Mouse (Mus musculus): ENCODE data around the gene 4931414P19Rik. TPM values are rescaled to one million over a fixed set of nuclear protein-coding genes. Genes with fewer than 3 reads are reported as not detected.

4931414P19Rik gene
- total and polyA plus RNA-seq, 3 experiments = 2.4 to 6.4 (median 5.9) TPM

DNA sequence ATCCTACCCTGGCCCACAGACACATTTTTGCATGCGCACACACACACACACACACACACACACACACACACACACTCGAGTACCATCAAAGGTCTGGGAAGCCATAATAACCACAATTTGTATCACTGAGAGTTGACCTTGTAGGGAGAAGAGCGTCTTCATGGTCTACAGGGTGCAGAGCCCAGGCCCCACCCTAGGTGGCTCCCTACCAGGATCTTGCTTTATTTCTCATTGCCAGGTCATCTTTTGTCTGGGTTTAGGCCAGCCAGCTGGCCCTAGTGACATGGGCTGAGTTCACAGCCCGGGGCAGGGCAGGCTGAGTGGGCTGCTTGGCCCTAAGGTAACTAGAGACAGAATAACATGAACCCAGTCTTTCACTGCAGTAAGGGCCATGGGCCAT, 28.4 kb upstream of the 4931414P19Rik start:
- no peak overlapping the region for H3K9ac ChIP-seq (ENCODE audit: low read depth, low read length)
- H3K36me3 ChIP-seq (ENCODE audit: control insufficient read depth, insufficient read depth, low read length) = no peaks in the 10 kb centered on the region
- H3K79me2 ChIP-seq (replicated peaks; ENCODE audit: control insufficient read depth, insufficient read depth, low read length) = no peaks in the 10 kb centered on the region
- no peak for DNase-seq
- 70% methylated on average over 4 of the region's 4 CpGs for WGBS
- no peak overlapping the region for H3K27ac ChIP-seq
- no peaks in the 10 kb centered on the region for H3K4me1 ChIP-seq (ENCODE audit: control insufficient read depth, insufficient read depth, low read length)
- TF ChIP-seq POLR2A (IDR thresholded peaks at IDR 0.05; ENCODE audit: insufficient read depth, low read depth, low read length) (no peak), CTCF (IDR thresholded peaks at IDR 0.05) (0 out of 2 replicates have a peak, but pooled peaks have one; percentile 8), EP300 (IDR thresholded peaks at IDR 0.05; ENCODE audit: insufficient read depth, low read depth, low read length) (no peak)
- no peaks in the 10 kb centered on the region for H3K27me3 ChIP-seq (ENCODE audit: control insufficient read depth, insufficient read depth, low read length)
- intact Hi-C loops (cut with DNase I) = no loop called here
- H3K4me3 ChIP-seq = no peak overlapping the region

GRCm38 (mm10) chr14:54632252-54632651, 26.5 kb upstream of the 4931414P19Rik start:
- no peak overlapping the region for H3K4me3 ChIP-seq
- WGBS = 92% methylated on average over 37 of the region's 37 CpGs
- H3K9ac ChIP-seq (ENCODE audit: low read depth, low read length) = no peak overlapping the region
- H3K4me1 ChIP-seq (ENCODE audit: control insufficient read depth, insufficient read depth, low read length) = no peaks in the 10 kb centered on the region
- no peaks in the 10 kb centered on the region for H3K36me3 ChIP-seq (ENCODE audit: control insufficient read depth, insufficient read depth, low read length)
- H3K27me3 ChIP-seq (ENCODE audit: control insufficient read depth, insufficient read depth, low read length) = no peaks in the 10 kb centered on the region
- no peak for TF ChIP-seq POLR2A (IDR thresholded peaks at IDR 0.05; ENCODE audit: insufficient read depth, low read depth, low read length)
- no peak for TF ChIP-seq CTCF (IDR thresholded peaks at IDR 0.05)
- no peak for TF ChIP-seq EP300 (IDR thresholded peaks at IDR 0.05; ENCODE audit: insufficient read depth, low read depth, low read length)
- intact Hi-C loops (cut with DNase I) = no loop called here
- H3K27ac ChIP-seq = no peak overlapping the region
- no peaks in the 10 kb centered on the region for H3K79me2 ChIP-seq (replicated peaks; ENCODE audit: control insufficient read depth, insufficient read depth, low read length)
- DNase-seq = no peak

DNA sequence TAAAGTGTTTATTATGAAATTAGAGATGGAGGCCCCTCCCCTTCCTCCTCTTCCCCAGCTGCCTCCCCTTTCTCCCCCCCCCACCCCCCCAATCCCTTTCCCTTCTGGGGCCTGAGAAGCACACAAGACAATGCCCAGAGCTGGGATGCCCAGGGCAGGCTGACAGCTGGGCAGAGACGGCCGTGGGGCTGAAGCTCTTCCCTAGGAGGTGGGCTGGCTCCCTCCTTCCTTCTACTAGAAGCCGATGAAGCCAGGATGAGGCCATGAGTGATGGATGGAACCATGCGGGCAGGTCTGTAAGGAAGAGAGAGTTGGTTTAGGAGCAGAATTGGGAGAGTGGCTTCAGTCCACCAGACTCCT, 25.4 kb upstream of the 4931414P19Rik start:
- H3K27ac ChIP-seq = no peak overlapping the region
- H3K4me1 ChIP-seq (ENCODE audit: control insufficient read depth, insufficient read depth, low read length) = no peaks in the 10 kb centered on the region
- H3K4me3 ChIP-seq = no peak overlapping the region
- WGBS = 82% methylated on average over 4 of the region's 4 CpGs
- no peaks in the 10 kb centered on the region for H3K27me3 ChIP-seq (ENCODE audit: control insufficient read depth, insufficient read depth, low read length)
- intact Hi-C loops (cut with DNase I) = no loop called here
- no peaks in the 10 kb centered on the region for H3K79me2 ChIP-seq (replicated peaks; ENCODE audit: control insufficient read depth, insufficient read depth, low read length)
- no peak overlapping the region for H3K9ac ChIP-seq (ENCODE audit: low read depth, low read length)
- TF ChIP-seq CTCF (IDR thresholded peaks at IDR 0.05) (no peak), EP300 (IDR thresholded peaks at IDR 0.05; ENCODE audit: insufficient read depth, low read depth, low read length) (no peak), POLR2A (IDR thresholded peaks at IDR 0.05; ENCODE audit: insufficient read depth, low read depth, low read length) (no peak)
- DNase-seq = no peak
- H3K36me3 ChIP-seq (ENCODE audit: control insufficient read depth, insufficient read depth, low read length) = no peaks in the 10 kb centered on the region

GRCm38 (mm10) chr14:54630583-54631239, 24.9 kb upstream of the 4931414P19Rik start:
- Histone ChIP-seq H3K79me2 (replicated peaks; ENCODE audit: control insufficient read depth, insufficient read depth, low read length) (no peaks in the 10 kb centered on the region), H3K27me3 (ENCODE audit: control insufficient read depth, insufficient read depth, low read length) (no peaks in the 10 kb centered on the region), H3K27ac (no peak overlapping the region), H3K4me3 (no peak overlapping the region), H3K36me3 (ENCODE audit: control insufficient read depth, insufficient read depth, low read length) (no peaks in the 10 kb centered on the region), H3K9ac (ENCODE audit: low read depth, low read length) (no peak overlapping the region), H3K4me1 (ENCODE audit: control insufficient read depth, insufficient read depth, low read length) (no peaks in the 10 kb centered on the region)
- intact Hi-C loops (cut with DNase I) = no loop called here
- 77% methylated on average over 11 of the region's 11 CpGs for WGBS
- no peak for DNase-seq
- TF ChIP-seq POLR2A (IDR thresholded peaks at IDR 0.05; ENCODE audit: insufficient read depth, low read depth, low read length) = no peak

DNA sequence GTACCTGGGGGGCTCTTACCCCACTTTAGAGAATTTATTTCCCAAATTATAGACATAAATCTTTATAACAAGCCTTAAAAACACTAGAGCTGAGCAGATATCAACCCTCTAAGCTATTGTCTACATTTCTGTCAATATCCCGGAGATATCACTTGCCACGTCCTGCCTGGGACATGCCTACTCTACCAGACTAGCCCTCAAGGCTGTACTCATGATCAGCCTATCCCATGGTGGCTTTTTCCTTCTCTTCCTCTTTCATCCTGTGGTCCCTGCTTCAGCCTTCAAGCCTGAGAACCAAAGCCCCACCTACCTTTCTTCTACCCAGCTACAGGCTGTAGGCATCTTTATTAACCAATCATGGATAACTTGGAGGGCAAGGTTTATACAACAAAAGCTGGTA, 24.0 kb upstream of the 4931414P19Rik start:
- DNase-seq = no peak
- TF ChIP-seq EP300 (IDR thresholded peaks at IDR 0.05; ENCODE audit: insufficient read depth, low read depth, low read length) (no peak), POLR2A (IDR thresholded peaks at IDR 0.05; ENCODE audit: insufficient read depth, low read depth, low read length) (no peak)
- Histone ChIP-seq H3K4me1 (ENCODE audit: control insufficient read depth, insufficient read depth, low read length) (no peaks in the 10 kb centered on the region), H3K79me2 (replicated peaks; ENCODE audit: control insufficient read depth, insufficient read depth, low read length) (no peaks in the 10 kb centered on the region), H3K9ac (ENCODE audit: low read depth, low read length) (no peak overlapping the region), H3K27ac (no peak overlapping the region), H3K36me3 (ENCODE audit: control insufficient read depth, insufficient read depth, low read length) (no peaks in the 10 kb centered on the region), H3K27me3 (ENCODE audit: control insufficient read depth, insufficient read depth, low read length) (no peaks in the 10 kb centered on the region), H3K4me3 (no peak overlapping the region)
- intact Hi-C loops (cut with DNase I) = no loop called here
- 86% methylated on average over 2 of the region's 2 CpGs for WGBS

DNA sequence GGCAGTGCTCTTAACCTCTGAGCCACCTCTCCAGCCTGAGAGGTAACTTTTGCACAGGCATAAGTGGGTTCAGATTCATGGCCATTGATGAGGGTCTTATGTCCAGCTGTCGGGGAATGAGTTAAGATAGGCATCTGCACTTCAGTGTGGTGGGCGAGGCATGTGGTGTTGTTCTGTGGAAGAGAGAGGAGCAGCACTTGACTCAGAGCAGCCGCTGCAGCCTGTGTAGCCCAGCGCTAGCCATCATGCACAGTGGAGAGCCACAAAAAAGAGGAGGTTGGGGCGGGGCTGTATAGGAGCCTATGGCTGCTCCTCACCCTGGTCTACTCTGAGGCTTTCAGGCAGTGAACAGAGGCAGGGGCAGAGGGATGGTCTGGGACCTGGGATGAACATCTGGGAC, 22.3 kb upstream of the 4931414P19Rik start:
- no peak overlapping the region for H3K9ac ChIP-seq (ENCODE audit: low read depth, low read length)
- no peaks in the 10 kb centered on the region for H3K4me1 ChIP-seq (ENCODE audit: control insufficient read depth, insufficient read depth, low read length)
- 63% methylated on average over 5 of the region's 5 CpGs for WGBS
- intact Hi-C loops (cut with DNase I) = no loop called here
- DNase-seq = no peak
- TF ChIP-seq POLR2A (IDR thresholded peaks at IDR 0.05; ENCODE audit: insufficient read depth, low read depth, low read length) (no peak), CTCF (IDR thresholded peaks at IDR 0.05) (no peak), EP300 (IDR thresholded peaks at IDR 0.05; ENCODE audit: insufficient read depth, low read depth, low read length) (no peak)
- H3K36me3 ChIP-seq (ENCODE audit: control insufficient read depth, insufficient read depth, low read length) = no peaks in the 10 kb centered on the region
- H3K4me3 ChIP-seq = no peak overlapping the region
- no peak overlapping the region for H3K27ac ChIP-seq
- no peaks in the 10 kb centered on the region for H3K79me2 ChIP-seq (replicated peaks; ENCODE audit: control insufficient read depth, insufficient read depth, low read length)
- no peaks in the 10 kb centered on the region for H3K27me3 ChIP-seq (ENCODE audit: control insufficient read depth, insufficient read depth, low read length)

Data from heart, adult 2 months (tissue).